Mouse (Mus musculus): ENCODE measurements around the gene Helb.

- TF ChIP-seq CTCF (IDR thresholded peaks at IDR 0.05; ENCODE audit: insufficient read depth, low read depth, low read length) (no peak), POLR2A (IDR thresholded peaks at IDR 0.05; ENCODE audit: insufficient read depth, low read depth, low read length) (no peak)
These were observed 12.7 kb upstream of the Helb start for GRCm38 (mm10) chr10:120125465-120125857.
